Mouse (Mus musculus) spleen, embryonic (tissue): Measurements from ENCODE around the gene Rasgrp2.

Experiments used
- CTCF ChIA-PET: fragments of 350-600 bp; sonication (Branson Sonifier 250); formaldehyde crosslinking; loops from one replicate; lab custom pipeline; 2022; lab: Charles Lee

Gene Rasgrp2

DNA sequence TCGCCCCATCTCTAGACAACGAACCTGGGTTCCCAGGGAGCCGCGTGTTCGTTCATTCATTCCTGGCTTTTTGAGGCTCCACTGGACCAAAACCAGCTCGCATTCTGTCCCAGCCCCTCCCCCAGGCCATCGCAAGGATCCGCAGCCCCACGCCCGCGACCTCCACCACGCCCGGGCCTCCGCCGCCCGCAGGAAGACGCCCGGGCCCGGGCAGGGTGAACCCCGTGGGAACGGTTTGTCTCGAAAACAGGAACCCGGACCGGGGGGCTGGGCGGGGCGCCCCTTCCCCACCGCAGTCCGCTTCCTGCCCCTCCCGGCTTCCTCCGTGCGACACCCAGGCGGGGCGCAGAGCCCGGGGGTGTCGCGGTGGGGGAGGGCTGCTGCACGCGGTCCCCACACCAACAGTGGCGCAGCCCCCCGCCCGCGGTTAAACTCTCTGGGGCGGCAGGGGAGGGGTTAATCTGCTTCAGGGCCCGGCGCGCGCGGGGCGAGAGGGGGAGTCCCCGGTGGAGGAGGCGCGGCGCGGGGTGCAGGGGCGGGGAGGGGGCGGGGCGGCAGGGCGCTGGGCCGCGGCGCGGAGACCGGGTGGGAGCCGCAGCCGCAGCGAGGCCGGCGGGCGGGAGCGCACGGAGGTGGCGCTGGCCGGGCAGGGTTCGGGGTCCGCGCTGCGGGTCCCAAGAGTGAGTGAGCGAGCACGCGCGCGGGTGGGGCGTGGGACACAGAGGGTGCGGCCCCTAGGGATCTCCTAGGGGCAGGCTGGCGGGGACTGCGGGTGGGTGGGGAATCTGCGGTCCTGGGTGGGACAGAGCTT, at the start of gene Rasgrp2:
Gene Rasgrp2, plus strand, starts transcription at position 56 of the 811 bp plus-strand sequence.
- CTCF ChIA-PET: interaction anchor here (1.0 kb wide), 1 partner anchor 34 kb away, joined by 3 read pairs; no protein-coding TSS in a partner anchor

DNA sequence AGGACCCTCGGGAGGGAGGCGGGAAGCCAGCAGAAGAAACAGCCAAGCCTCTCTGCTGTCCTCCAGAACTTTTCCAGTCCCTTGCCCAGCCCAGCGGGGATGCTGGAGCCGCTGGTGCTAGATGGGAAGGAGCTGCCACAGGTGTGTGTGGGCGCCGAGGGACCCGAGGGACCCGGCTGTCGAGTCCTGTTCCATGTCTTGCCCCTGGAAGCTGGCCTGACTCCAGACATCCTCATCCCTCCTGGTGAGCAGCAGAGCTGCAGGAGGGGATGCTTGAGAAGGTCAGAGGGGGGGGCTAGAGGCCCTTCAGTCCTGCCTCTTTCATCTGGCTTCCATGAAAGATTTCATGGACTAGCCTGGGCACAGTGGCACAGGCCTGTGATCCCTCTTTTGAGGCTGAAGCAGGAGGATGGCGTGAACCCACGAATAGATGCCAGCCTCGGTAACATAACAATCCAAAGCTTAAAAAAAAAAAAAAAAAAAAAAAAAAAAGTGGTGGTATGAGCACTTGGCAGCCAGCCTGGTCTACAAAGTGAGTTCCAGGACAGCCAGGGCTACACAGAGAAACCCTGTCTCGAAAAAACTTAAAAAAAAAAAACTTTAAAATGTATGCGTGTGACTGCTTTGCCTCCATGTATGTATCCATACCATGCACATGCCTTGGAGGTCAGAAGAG, 47.6 kb upstream of the Rasgrp2 start:
- CTCF ChIA-PET: interaction anchor here (0.6 to 1.0 kb wide), 4 partner anchors 8 to 210 kb away, joined by 3 to 4 read pairs (median 3); no protein-coding TSS in a partner anchor

- CTCF ChIA-PET: interaction anchor here (1.0 kb wide), 1 partner anchor 10 kb away, joined by 3 read pairs; no protein-coding TSS in a partner anchor
Measured at GRCm38 (mm10) chr19:6352107-6352505, 47.0 kb upstream of the Rasgrp2 start.

DNA sequence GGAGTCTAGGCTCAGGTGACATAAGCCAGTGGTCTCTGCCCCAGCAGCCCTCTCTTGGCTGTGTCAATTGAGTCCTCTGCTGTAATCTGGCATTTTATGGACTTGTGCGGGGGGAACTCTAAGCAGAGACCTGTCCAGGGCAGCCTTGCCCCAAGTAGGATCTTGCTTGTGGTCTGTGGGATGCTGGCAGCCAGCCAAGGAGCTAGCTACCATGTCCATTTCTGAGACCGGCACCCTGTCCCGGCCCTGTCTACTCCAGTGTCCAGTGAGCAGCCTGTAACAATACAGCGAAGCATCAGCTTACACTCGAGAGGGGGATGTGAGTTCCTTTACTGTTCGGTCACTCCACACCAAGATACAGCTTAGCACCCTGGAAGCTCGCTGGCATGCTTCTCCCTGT, 45.1 kb upstream of the Rasgrp2 start:
- CTCF ChIA-PET: no interaction called here

DNA sequence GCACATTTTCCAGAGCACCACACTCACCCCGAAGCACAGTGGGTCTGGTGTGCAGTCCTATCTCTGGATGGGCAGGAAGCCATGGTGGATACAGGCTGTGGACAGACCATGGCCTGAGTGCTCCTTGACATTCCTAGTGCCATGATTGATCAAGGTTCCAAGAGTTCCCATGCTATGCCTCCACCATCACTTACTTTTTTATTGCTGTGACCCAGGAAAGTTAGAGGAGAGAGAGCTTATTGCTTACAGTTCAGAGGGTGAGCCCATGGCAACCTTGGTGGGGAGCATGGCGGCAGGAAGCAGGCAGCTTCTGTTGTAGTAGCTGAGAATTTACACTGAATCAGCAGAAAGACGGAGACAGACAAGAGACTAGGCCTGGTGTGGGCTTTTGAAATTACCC, 37.8 kb upstream of the Rasgrp2 start:
- CTCF ChIA-PET: no interaction called here

DNA sequence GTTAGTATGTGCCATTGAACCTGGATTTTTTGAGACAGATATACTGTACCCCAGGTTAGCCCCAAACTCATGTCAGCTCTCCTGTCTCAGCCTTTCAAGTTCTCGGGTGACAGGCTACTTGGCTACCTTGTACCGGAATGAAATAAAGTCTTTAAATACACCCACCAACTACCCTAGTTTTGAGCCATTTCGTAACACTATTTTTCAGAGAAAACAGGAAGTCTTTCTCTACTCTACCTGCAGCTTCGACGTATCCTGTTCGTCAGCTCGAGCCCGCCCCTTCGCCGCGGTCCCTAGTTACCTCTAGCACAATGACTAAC, 36.1 kb upstream of the Rasgrp2 start:
- CTCF ChIA-PET: no interaction called here

DNA sequence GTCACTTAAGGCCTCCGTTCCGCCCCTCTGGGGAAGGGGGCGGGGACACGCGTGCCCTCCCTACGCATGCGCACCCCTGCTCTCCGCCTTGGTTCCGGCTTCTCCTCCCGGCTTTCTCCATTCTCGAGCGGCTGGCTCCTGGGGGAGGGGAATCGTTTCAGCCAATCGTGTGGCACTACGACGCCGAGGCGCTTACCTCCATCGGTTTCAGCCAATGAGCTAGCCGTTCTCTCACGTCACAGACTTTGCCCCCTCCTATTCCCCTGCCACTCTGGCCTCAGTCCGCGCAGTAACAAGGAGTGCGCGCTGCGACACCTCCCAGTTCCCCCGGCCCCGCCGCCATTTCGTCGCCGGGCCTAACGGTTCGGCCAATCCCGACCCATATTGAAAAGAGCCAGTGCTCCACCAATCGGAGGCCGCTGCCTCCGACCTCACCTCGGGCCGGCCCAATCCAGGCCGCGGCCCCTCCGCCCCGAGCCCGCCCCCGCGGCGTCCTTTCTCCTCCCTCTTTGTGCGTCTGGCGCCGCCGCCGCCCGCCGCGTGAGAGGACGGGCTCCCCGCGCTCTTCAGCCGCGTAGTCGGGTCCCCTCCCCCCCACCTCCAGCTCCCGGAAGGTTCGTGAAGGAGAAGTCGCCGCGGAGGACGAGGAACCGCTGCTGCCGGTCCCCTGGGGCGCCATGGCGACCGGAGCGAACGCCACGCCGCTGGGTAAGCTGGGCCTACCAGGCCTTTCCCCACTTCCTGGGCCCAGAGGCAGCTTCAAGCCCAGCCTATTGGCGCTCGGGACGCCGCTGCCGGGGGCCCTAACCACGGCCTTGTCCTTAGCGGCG, 35.5 kb upstream of the Rasgrp2 start, which contains the start of gene Sf1:
Gene Sf1, plus strand, starts transcription at position 280 of the 830 bp plus-strand sequence.
- CTCF ChIA-PET: no interaction called here

DNA sequence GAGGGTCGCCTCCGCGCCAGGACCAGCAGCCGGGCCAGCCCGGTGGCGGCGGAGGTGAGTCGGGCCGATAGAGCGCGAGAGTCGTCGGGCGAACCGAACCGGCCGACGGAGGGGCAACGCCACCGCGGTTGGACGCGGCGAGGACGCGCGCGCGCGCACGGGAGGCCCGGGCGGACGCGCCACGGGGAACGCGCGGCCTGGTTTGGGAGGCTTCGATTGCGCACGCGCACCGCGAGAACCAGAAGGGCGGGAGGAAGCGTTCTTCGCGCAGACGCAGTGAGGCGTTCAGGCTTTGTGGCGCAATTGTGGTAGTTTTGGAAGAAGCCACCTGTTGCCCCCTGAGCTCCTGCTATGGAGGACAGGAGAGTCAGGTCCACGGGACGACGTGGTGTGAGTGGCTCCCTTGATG, 34.8 kb upstream of the Rasgrp2 start:
- CTCF ChIA-PET: no interaction called here

DNA sequence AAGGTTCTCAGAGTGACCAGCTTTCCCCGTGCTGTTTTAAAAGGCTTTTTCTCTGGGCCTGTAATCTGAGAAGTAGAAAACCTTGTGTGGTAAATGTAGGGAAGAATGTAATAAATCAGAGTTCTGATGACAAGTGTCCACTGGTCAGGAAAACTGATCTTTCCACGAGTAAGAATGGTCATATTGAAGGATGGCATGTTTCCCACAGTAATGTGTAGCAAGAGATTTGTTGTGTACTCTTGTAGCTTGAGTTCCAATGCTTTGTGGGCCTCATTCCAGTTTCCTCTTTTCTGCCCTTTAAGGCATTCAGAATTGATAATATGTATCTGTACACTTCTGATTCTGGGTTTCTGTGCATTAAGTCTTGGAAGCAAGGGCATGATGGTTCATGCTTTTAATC, 34.3 kb upstream of the Rasgrp2 start:
- CTCF ChIA-PET: no interaction called here

DNA sequence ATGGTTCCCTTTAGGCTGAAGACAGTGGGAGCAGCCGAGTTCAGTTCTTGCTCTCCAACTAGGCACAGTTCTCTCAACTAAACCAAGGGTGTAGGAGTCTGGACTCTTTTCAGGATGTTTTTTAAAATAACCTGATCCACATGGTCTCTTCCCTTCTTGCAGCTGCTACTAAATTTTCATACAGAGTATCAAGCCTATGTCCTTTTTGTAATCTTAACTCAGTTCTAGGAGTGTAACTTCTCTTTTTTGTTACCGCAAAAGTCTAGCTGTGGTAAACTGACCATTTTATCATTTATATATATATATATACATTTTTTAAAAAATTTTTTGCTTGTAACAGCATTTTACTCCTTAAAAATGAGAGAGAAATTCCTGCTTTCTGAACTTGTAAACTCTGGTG, 29.0 kb upstream of the Rasgrp2 start:
- CTCF ChIA-PET: interaction anchor here (0.5 kb wide), 1 partner anchor 19 kb away, joined by 3 read pairs; no protein-coding TSS in a partner anchor

DNA sequence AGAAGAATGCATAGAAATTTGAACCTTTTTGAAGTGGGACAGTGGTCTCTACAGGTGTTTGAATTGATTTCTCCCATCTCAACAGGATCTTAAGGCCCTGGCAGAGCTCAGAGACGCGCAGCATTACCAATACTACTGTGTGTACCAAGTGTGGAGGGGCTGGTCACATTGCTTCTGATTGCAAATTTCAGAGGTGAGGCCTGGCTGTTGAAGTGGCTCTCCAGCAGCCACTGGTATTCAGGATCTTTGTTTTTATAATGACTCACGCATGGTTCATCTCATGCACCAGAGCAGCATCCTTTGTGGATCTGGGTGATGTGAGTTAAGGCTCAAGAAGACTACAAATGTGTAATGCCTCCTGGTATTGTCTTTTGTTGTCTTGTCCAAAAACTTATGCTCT, 26.7 kb upstream of the Rasgrp2 start:
- CTCF ChIA-PET: no interaction called here

DNA sequence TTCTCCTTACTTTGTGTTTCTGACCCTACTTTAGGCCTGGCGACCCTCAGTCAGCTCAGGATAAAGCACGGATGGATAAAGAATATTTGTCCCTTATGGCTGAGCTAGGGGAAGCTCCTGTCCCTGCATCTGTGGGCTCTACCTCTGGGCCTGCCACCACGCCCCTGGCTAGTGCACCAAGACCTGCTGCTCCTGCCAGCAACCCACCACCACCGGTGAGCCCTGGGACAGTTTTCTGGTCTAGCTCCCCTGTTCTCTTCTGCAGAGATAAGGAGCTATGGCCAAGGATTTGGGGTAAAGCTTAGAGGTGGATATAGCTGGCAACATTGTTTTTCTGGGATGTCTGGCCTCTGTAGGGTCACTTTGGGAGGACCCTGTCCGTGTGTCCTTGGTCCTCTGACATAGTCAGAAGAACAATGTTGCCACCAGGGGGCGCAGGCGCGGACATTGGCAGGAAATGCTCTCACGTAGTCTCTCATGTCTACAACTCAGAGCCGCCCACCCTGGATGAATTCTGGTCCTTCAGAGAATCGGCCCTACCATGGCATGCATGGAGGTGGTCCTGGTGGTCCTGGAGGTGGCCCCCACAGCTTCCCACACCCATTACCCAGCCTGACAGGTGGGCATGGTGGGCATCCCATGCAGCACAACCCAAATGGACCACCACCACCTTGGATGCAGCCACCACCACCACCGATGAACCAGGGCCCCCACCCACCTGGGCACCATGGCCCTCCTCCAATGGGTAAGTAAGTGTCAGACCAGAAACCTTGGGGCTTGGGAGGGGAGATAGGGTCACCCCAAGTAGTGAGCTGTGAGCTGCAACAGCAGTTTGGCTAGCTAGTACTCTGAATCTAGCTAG, 25.4 kb upstream of the Rasgrp2 start:
- CTCF ChIA-PET: interaction anchor here (0.6 to 0.9 kb wide), 3 partner anchors 10 to 21 kb away, joined by 3 read pairs; no protein-coding TSS in a partner anchor

- CTCF ChIA-PET: no interaction called here
Measured at GRCm38 (mm10) chr19:6374571-6374970, 24.6 kb upstream of the Rasgrp2 start.

- CTCF ChIA-PET: no interaction called here
Measured at GRCm38 (mm10) chr19:6375423-6376254, 23.5 kb upstream of the Rasgrp2 start.

DNA sequence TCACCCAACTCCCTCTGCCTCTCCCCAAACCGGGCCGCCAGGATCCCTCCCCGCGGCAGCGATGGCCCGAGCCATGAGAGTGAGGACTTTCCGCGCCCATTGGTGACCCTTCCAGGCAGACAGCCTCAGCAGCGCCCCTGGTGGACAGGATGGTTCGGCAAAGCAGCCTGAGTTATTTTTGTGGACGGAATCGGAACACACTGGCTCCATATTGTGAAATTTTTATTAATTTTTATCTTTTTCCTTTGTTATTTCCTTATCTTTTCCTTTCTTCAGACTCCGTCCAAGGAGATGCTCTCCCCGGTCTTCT, 22.9 kb upstream of the Rasgrp2 start:
- CTCF ChIA-PET: no interaction called here

DNA sequence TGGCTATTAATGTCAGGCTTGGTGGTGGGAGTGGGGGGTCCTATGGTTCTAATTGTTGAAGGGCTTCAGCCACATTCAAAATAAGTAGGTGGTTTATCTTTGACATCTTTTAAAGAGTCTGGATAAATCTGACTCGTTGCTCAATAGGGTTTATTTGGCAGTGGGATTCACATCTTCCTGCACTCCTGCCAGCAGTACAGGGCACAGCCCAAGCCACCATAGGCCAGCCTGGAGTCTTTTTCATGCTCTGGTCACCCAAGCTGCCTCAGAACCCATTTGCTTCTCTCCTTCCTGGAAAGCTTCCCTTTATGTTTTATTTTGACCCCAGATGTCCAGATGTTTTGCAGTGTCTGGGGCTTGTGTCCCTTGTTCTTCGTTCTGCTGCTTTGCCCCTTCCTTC, 22.5 kb upstream of the Rasgrp2 start:
- CTCF ChIA-PET: no interaction called here

DNA sequence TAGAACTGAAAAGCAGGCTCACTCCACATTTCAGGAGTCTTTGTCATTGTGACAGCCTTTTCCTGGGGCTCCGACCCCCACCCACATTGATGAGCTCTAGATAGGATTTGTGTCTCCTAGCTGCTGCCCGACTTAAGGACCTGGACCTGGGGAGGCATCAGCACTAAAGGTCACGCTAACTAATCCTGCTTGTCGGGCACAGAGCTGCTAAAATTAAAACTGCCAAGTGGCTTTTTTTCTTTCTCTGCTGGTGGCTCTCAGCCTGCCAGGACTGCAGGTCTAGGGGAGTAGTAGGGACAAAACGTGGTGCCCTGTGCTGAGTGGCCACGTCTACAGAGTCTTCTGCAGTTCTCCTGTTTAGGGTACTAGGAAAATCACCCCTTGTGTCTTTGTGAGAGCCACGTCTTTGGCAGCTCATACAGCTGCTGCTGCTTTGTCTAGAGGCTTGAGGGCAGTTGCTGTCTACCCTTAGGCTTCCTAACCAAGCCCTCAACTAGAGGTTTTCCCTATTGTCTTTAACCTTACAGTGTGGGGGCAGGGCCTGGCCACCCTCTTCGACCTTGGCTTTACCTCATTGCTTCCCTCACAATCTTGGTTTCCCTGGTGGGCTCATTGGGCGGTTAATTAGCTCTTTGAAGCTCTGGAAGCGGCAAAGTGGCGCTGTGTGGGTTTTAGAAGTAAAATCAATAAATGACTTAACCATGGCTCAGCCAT, 21.7 kb upstream of the Rasgrp2 start:
- CTCF ChIA-PET: no interaction called here

- CTCF ChIA-PET: no interaction called here
Measured at GRCm38 (mm10) chr19:6380411-6381166, 18.6 kb upstream of the Rasgrp2 start.

DNA sequence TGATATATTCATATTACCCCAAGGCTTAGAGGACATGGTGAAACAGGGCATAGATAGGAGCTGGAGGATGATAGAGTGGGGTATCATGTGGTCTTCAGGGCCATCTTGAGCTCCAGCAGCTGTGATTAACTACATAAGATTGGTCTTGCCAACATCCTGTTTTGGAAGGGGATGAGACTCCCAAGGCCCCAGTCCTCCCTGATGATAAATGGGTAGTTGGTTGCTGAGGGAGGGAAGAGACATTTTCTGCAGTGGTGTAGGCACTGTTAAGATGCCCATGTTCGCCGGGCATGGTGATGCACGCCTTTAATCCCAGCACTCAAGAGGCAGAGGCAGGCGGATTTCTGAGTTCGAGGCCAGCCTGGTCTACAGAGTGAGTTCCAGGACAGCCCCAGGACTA, 17.9 kb upstream of the Rasgrp2 start:
- CTCF ChIA-PET: no interaction called here
